Mouse (Mus musculus): ENCODE measurements around the gene Mov10. TPM values are rescaled to one million over a fixed set of nuclear protein-coding genes. Genes with fewer than 3 reads are reported as not detected.
"Not testable (repeated sequence)": the region's sequence is repeated elsewhere in the genome, so short reads cannot be mapped to it uniquely, and the experiment has no call there.

Mov10 gene
- polyA plus RNA-seq (2012; ENCODE audit: insufficient read depth, insufficient read length, missing spikeins): 1.2 and 1.5 TPM in 2 replicates

DNA sequence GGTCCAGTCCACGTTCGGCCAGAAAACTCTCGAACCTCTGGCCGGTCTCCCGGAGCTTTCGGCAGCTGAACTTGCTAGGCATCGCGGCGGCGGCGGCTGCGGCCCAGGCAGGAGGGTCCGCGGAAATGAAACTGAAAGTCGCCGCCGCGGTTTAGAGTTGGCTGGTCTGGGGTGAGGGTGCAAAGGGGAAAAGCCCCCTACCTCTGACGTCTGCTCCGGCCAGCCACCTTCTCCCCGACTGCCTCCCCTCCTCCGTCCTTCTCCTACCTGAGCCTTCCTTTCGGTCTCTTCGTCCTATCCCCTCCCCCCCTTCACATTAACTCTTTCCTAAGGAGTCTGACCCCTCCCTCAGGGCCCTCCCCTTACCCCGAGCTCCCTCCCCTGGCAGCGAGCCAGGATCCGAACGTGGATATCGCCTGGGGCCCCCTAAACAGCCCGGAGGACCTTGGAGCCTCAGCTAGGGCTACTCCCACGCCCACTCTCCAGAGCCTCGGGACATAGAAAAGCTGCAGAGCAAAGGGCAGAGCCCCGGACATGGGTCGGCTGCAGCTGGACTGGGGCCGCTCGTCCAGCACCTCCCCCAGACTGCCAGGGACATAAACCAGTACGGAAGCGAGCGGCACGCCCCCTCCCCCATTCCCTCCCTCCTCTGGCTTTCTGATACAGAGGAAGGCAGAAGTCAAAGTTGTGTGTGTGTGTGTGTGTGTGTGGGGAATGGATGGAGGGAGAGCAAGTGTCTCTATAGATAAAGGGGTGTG lies at the start of gene Mov10:
Gene Mov10, minus strand, starts transcription at position 573 of the 758 bp plus-strand sequence.
- peak within 1 kb of the TSS; percentile 88 for H3K4me3 ChIP-seq (ENCODE audit: insufficient read depth, low read depth, low read length)
- H3K4me1 ChIP-seq (ENCODE audit: control insufficient read depth, insufficient read depth, insufficient read length, low read length): no peaks in the 10 kb centered on the region
- H3K27ac ChIP-seq (replicated peaks; ENCODE audit: low read depth, low read length): peak within 1 kb of the TSS; percentile 72

DNA sequence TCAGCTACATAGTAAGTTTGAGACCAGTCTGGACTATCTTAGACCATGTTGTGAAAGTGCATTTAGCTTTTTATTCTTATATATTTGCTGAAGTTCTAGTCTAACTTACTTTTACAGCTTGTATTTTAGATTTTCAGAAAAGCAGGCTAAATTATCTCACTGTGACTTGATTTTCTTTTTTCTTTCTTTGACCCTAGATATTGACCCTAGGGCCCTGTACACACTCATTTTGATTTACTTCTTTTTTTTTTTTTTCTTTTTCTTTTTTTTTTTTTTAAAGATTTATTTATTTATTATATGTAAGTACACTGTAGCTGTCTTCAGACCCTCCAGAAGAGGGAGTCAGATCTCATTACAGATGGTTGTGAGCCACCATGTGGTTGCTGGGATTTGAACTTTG lies 48.3 kb upstream of the Mov10 start:
- not testable (repeated sequence) for H3K27ac ChIP-seq (replicated peaks; ENCODE audit: low read depth, low read length); H3K4me3 ChIP-seq (ENCODE audit: insufficient read depth, low read depth, low read length); H3K4me1 ChIP-seq (ENCODE audit: control insufficient read depth, insufficient read depth, insufficient read length, low read length)

DNA sequence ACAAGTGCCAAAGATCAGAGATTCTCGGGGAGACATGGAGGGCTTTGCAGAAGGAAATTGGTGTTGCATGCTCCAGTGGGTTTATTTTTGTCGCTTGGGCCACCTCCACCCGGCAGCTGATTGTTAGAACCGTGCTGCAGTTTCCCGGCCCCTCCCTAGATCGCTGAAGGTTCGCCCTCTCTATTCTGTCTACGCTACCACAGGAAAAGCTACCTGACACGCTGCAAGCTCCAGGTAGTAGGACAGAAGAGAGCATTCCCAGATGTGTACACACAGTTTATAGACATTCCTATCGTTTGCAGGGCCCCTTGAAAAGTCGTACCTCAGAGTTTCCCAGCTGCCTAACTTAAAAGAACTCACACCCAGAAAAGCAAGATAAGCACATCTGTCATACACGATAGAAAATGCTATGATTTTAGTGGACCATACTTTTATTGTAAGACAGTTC lies 47.0 kb upstream of the Mov10 start:
- Histone ChIP-seq H3K4me1 (ENCODE audit: control insufficient read depth, insufficient read depth, insufficient read length, low read length) (peaks cover 12% of the 10 kb centered on the region), H3K4me3 (ENCODE audit: insufficient read depth, low read depth, low read length) (peak overlapping the region; percentile 99)

GRCm38 (mm10) chr3:104864651-104865340 lies 46.4 kb upstream of the Mov10 start:
- H3K27ac ChIP-seq (replicated peaks; ENCODE audit: low read depth, low read length): peak overlapping the region; percentile 98
- H3K4me1 ChIP-seq (ENCODE audit: control insufficient read depth, insufficient read depth, insufficient read length, low read length): peaks cover 12% of the 10 kb centered on the region
- peak overlapping the region; percentile 99 for H3K4me3 ChIP-seq (ENCODE audit: insufficient read depth, low read depth, low read length)

More for the DNA sequence above, 47.0 kb upstream of the Mov10 start:
- peak overlapping the region; percentile 90 for H3K27ac ChIP-seq (replicated peaks; ENCODE audit: low read depth, low read length)

- Histone ChIP-seq H3K27ac (replicated peaks; ENCODE audit: low read depth, low read length) (peak within 1 kb of the TSS; percentile 98), H3K4me3 (ENCODE audit: insufficient read depth, low read depth, low read length) (peak within 1 kb of the TSS; percentile 99), H3K4me1 (ENCODE audit: control insufficient read depth, insufficient read depth, insufficient read length, low read length) (peaks cover 12% of the 10 kb centered on the region)
Measured at GRCm38 (mm10) chr3:104863786-104864650, 45.7 kb upstream of the Mov10 start, which contains the start of the genes St7l and Capza1. Gene St7l, plus strand, starts transcription at chr3:104864005. Gene Capza1, minus strand, starts transcription at chr3:104864505.

DNA sequence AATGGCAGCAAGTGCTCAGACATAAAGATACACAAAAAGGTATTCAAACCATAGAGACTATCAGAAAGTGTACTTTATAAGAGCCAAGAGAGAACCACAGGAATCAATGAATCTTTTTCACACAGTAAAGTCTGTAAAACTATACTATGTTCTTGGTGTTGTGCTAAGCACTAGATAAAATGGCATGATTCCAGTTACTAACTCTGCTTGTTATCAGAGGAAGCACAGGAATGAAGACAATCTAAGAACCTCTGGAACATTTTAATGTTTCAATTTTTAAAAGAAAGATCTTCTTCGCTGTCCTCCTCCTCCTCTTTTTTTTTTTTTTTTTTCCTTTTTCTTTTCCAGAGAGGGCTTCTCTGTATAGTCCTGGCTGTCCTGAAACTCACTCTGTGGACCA lies 40.2 kb upstream of the Mov10 start:
- H3K4me1 ChIP-seq (ENCODE audit: control insufficient read depth, insufficient read depth, insufficient read length, low read length): peaks cover 10% of the 10 kb centered on the region
- H3K27ac ChIP-seq (replicated peaks; ENCODE audit: low read depth, low read length): no peak overlapping the region
- H3K4me3 ChIP-seq (ENCODE audit: insufficient read depth, low read depth, low read length): no peak overlapping the region

DNA sequence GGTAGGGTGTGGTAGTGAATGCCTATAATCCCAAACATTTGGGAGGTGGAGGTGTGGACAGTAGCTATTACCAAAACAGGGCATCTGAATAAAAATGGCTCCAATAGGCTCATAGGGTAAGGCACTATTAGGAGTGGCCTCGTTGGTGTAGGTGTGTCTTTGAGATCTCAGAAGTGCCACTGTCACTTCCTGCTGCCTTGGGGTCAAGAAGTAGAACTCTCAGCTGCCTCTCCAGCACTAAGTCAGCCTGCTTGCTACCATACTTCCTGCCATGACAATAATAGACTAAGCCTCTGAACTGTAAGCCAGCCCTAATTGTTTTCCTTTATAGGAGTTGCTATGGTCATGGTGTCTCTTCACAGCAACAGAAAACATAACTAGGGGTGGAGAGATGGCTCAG lies 37.7 kb upstream of the Mov10 start:
- H3K27ac ChIP-seq (replicated peaks; ENCODE audit: low read depth, low read length): no peak overlapping the region; the same call in 1 of the 2 replicates

DNA sequence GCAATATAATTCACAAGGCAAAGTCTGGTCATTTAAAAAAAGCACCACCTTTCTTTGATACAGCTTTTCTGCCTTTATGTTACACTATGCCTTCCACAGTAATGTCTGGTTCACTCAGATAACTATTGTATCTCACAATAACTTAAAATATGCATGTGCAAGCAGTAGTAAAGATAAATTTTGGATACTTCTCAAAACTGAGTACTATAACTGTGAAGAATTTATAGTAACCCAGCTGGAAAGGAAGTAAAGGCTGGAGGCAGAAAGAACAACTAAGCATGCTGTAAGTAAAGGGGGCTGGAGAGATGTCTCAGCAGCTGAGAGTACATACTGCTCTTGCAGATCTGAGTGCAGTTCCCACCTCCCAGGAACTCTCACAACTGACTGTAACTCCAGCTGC lies 36.5 kb upstream of the Mov10 start:
- H3K27ac ChIP-seq (replicated peaks; ENCODE audit: low read depth, low read length): no peak overlapping the region
- H3K4me3 ChIP-seq (ENCODE audit: insufficient read depth, low read depth, low read length): no peak overlapping the region

More for the DNA sequence above, 37.7 kb upstream of the Mov10 start:
- H3K4me3 ChIP-seq (ENCODE audit: insufficient read depth, low read depth, low read length): no peak overlapping the region
- H3K4me1 ChIP-seq (ENCODE audit: control insufficient read depth, insufficient read depth, insufficient read length, low read length): peaks cover 5% of the 10 kb centered on the region

DNA sequence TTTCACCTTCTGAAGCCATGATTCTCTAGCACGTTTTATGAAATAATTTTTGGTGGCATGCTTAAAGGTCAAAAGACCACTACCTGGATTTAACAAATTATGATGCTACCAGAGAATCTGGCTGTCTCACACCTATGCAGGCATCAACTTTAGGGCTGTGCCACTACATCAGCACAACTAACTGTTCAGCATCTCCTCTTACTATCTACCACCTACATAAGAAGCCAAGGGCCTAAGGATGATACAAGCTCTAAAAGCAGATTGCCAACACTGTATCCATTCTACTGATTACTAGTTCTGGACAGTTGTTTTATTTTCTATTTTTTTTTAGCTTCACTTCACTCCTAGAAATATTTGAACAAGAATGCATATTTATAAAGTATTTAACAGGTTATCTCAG lies 36.1 kb upstream of the Mov10 start:
- Histone ChIP-seq H3K4me3 (ENCODE audit: insufficient read depth, low read depth, low read length) (no peak overlapping the region), H3K27ac (replicated peaks; ENCODE audit: low read depth, low read length) (no peak overlapping the region), H3K4me1 (ENCODE audit: control insufficient read depth, insufficient read depth, insufficient read length, low read length) (peaks cover 2% of the 10 kb centered on the region)

More for the DNA sequence above, 36.5 kb upstream of the Mov10 start:
- H3K4me1 ChIP-seq (ENCODE audit: control insufficient read depth, insufficient read depth, insufficient read length, low read length): peaks cover 2% of the 10 kb centered on the region

GRCm38 (mm10) chr3:104846601-104847000 lies 28.2 kb upstream of the Mov10 start:
- Histone ChIP-seq H3K4me1 (ENCODE audit: control insufficient read depth, insufficient read depth, insufficient read length, low read length) (0 out of 2 replicates have a peak, but pooled peaks cover 3% of the 10 kb centered on the region), H3K27ac (replicated peaks; ENCODE audit: low read depth, low read length) (no peak overlapping the region), H3K4me3 (ENCODE audit: insufficient read depth, low read depth, low read length) (no peak overlapping the region)

DNA sequence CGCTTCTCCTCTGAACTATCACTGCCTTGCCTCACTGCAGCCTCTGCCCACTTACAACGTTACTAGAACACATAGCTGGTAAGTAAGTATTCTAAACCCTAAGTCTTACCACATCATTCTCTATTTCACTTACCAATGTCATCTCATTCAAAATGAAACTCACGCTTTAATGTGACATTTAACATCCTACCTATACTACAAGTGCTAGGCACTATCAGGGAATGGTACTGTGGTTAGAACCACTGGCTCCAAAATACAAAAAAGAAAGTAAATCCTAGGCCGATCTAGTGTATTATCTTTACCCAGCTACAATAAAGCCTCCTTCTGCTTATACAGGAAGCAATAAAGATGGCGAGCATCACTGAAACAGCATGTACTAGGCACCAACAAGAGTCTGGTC lies 22.7 kb upstream of the Mov10 start:
- no peak overlapping the region for H3K27ac ChIP-seq (replicated peaks; ENCODE audit: low read depth, low read length)
- no peak overlapping the region for H3K4me3 ChIP-seq (ENCODE audit: insufficient read depth, low read depth, low read length)
- H3K4me1 ChIP-seq (ENCODE audit: control insufficient read depth, insufficient read depth, insufficient read length, low read length): no peaks in the 10 kb centered on the region

GRCm38 (mm10) chr3:104835797-104836196 lies 17.4 kb upstream of the Mov10 start:
- no peaks in the 10 kb centered on the region for H3K4me1 ChIP-seq (ENCODE audit: control insufficient read depth, insufficient read depth, insufficient read length, low read length)
- no peak overlapping the region for H3K4me3 ChIP-seq (ENCODE audit: insufficient read depth, low read depth, low read length)
- no peak overlapping the region for H3K27ac ChIP-seq (replicated peaks; ENCODE audit: low read depth, low read length)

- H3K27ac ChIP-seq (replicated peaks; ENCODE audit: low read depth, low read length): no peak overlapping the region
- H3K4me1 ChIP-seq (ENCODE audit: control insufficient read depth, insufficient read depth, insufficient read length, low read length): no peaks in the 10 kb centered on the region
- no peak overlapping the region for H3K4me3 ChIP-seq (ENCODE audit: insufficient read depth, low read depth, low read length)
Measured at GRCm38 (mm10) chr3:104822413-104822812, 4.0 kb upstream of the Mov10 start.

DNA sequence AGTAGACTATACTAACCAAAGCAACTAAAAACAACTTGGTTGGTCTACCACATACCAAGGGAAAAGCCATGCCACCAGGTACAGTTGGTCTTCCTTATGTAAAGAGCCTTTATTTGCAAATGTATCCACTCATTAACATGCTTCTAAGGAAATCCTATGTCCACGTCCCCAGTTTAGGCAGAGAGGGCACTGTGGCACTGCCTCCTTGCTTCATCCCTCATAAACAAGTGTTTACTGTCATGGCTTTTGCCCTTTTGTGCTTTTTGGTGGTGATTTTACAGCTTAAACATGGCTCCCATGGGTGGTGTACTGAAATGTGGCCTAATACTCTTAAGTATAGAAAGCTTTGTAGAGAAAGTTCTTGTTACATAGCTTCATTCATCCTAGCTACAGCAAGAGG lies 2.1 kb upstream of the Mov10 start:
- Histone ChIP-seq H3K4me1 (ENCODE audit: control insufficient read depth, insufficient read depth, insufficient read length, low read length) (no peaks in the 10 kb centered on the region), H3K27ac (replicated peaks; ENCODE audit: low read depth, low read length) (no peak overlapping the region), H3K4me3 (ENCODE audit: insufficient read depth, low read depth, low read length) (no peak overlapping the region)

- Histone ChIP-seq H3K4me3 (ENCODE audit: insufficient read depth, low read depth, low read length) (peak overlapping the region; percentile 88), H3K4me1 (ENCODE audit: control insufficient read depth, insufficient read depth, insufficient read length, low read length) (no peaks in the 10 kb centered on the region), H3K27ac (replicated peaks; ENCODE audit: low read depth, low read length) (no peak overlapping the region)
Measured at GRCm38 (mm10) chr3:104818749-104819134, 379 bp upstream of the Mov10 start.

Measured in brown adipose tissue, adult 24 weeks (tissue).